Mouse (Mus musculus) liver, embryonic 14.5 days (tissue): Measurements from ENCODE around the gene 4921539E11Rik.

Source experiments
- CTCF ChIP-seq: IDR thresholded peaks from 2 replicates; pipeline ENCODE4 v1.5.1; 2016; ENCODE audit warnings: antibody characterized with exemption, low read depth, control low read depth
- EP300 ChIP-seq: IDR thresholded peaks from 2 replicates; pipeline ENCODE4 v1.6.1; 2016; ENCODE audit warnings: antibody characterized with exemption, low read depth

DNA sequence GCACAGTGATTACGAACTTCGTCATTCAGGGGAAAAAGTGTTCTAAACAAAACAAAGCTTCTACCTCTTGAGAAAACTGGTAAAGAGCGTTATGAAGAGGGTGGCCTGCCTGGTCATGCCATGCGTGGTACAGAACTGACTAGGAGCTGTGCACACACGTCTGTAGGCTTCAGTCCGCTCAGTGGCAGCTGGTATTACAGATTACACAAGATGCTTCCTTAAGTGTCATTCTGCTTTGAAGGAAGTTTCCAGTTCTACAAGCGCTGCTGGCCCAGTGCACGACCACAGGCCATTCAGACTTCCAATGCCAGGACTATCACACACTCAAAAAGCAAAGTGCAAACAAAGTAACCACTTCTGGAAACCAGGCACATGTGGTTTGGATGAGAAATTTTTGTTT is 93.3 kb downstream of the 4921539E11Rik start:
- TF ChIP-seq CTCF = no peak
- TF ChIP-seq EP300 = no peak
